Mouse (Mus musculus) CH12.LX (cell line): ENCODE measurements around the gene Dop1a. TPM values are rescaled to one million over a fixed set of nuclear protein-coding genes. Genes with fewer than 3 reads are reported as not detected.

Experiments used
- DNase-seq: peaks from one replicate; pipeline ENCODE4 v3.0.0-alpha.2; 2013; ENCODE audit errors: extremely low read depth
- H3K27ac ChIP-seq: 2 replicates; pipeline ENCODE4 v1.5.1; 2012; ENCODE audit warnings: low read depth, mild to moderate bottlenecking, control low read depth, moderate library complexity; ENCODE audit not compliant: insufficient read depth
- H3K27me3 ChIP-seq: replicated peaks from 2 replicates; pipeline ENCODE3; 2012; ENCODE audit warnings: inconsistent platforms
- H3K36me3 ChIP-seq, 2 experiments: replicated peaks in 1 of 2; 2 replicates each; pipeline versions ENCODE3 to v1.6.1; 2012; ENCODE audit warnings: inconsistent platforms in 1 of 2, low read length in 1 of 2, mild to moderate bottlenecking in 1 of 2, mixed read lengths in 1 of 2, moderate library complexity in 1 of 2; ENCODE audit not compliant: control insufficient read depth in 1 of 2, insufficient read depth in 1 of 2
- H3K4me1 ChIP-seq, 2 experiments: 2 replicates each; pipeline ENCODE4 v1.6.1; 2012; ENCODE audit warnings: inconsistent platforms in 1 of 2, moderate library complexity in 1 of 2; ENCODE audit not compliant: insufficient read depth in 2 of 2, control insufficient read depth in 1 of 2
- H3K4me2 ChIP-seq: 2 replicates; pipeline ENCODE4 v1.6.1; 2012; ENCODE audit warnings: low read depth, mild to moderate bottlenecking, control low read depth; ENCODE audit not compliant: poor library complexity, insufficient read depth, severe bottlenecking
- H3K4me3 ChIP-seq, 3 experiments: fragments of 150-350 bp in 1 of 3; sonication (generic) in 1 of 3; replicated peaks in 1 of 3; 2 replicates each; pipeline versions ENCODE3 to v1.5.1; 2011 to 2012; ENCODE audit warnings: low read depth in 2 of 3, low read length in 2 of 3, mild to moderate bottlenecking in 2 of 3, moderate library complexity in 2 of 3, control low read depth in 1 of 3, improper control_type of control experiment in 1 of 3, inconsistent platforms in 1 of 3, mixed read lengths in 1 of 3; ENCODE audit not compliant: poor library complexity in 1 of 3
- H3K79me2 ChIP-seq: replicated peaks from 2 replicates; pipeline ENCODE4 v1.6.1; 2012; ENCODE audit warnings: mild to moderate bottlenecking, moderate library complexity; ENCODE audit not compliant: control insufficient read depth, poor library complexity, insufficient read depth, severe bottlenecking; ENCODE audit errors: extremely low read depth
- H3K9ac ChIP-seq: 2 replicates; pipeline ENCODE4 v1.6.1; 2012; ENCODE audit warnings: low read depth, mild to moderate bottlenecking, control low read depth, moderate library complexity; ENCODE audit not compliant: insufficient read depth
- H3K9me3 ChIP-seq: replicated peaks from 2 replicates; pipeline ENCODE3; 2012; ENCODE audit warnings: low read length, inconsistent platforms, mixed read lengths
- BHLHE40 ChIP-seq: IDR thresholded peaks from 2 replicates; pipeline ENCODE4 v1.6.1; 2011; ENCODE audit warnings: mild to moderate bottlenecking, low read depth, low read length, improper control_type of control experiment
- ETS1 ChIP-seq: conservative IDR thresholded peaks from 2 replicates; pipeline ENCODE4 v1.6.1; 2012; ENCODE audit warnings: low read depth, mild to moderate bottlenecking, inconsistent platforms, low read length, improper control_type of control experiment, moderate library complexity
- JUND ChIP-seq: conservative IDR thresholded peaks from 2 replicates; pipeline ENCODE4 v1.6.1; 2011; ENCODE audit warnings: low read depth, low read length, improper control_type of control experiment
- KAT2A ChIP-seq: IDR thresholded peaks from 2 replicates; pipeline ENCODE4 v1.6.1; 2012; ENCODE audit warnings: low read length, improper control_type of control experiment, inconsistent platforms; ENCODE audit not compliant: insufficient replicate concordance
- MAX ChIP-seq: IDR thresholded peaks from 2 replicates; pipeline ENCODE4 v1.6.1; 2011; ENCODE audit warnings: low read length, improper control_type of control experiment
- MAZ ChIP-seq: IDR thresholded peaks from 2 replicates; pipeline ENCODE4 v1.6.1; 2012; ENCODE audit warnings: low read depth, mild to moderate bottlenecking, inconsistent platforms, low read length, improper control_type of control experiment, moderate library complexity
- MEF2A ChIP-seq: IDR thresholded peaks from 2 replicates; pipeline ENCODE4 v1.6.1; 2014; ENCODE audit warnings: low read depth, mild to moderate bottlenecking, inconsistent platforms, low read length, improper control_type of control experiment, borderline replicate concordance
- MXI1 ChIP-seq: IDR thresholded peaks from 2 replicates; pipeline ENCODE4 v1.6.1; 2011; ENCODE audit warnings: mild to moderate bottlenecking, low read depth, low read length, improper control_type of control experiment
- MYC ChIP-seq: IDR thresholded peaks from 2 replicates; pipeline ENCODE4 v1.6.1; 2011; ENCODE audit warnings: low read depth, mild to moderate bottlenecking, improper control_type of control experiment, low read length
- NELFE ChIP-seq: IDR thresholded peaks from 2 replicates; pipeline ENCODE4 v1.6.1; 2011; ENCODE audit warnings: low read depth, low read length, improper control_type of control experiment
- NRF1 ChIP-seq: IDR thresholded peaks from 2 replicates; pipeline ENCODE4 v1.6.1; 2014; ENCODE audit warnings: low read depth, mild to moderate bottlenecking, inconsistent platforms, low read length, improper control_type of control experiment, moderate library complexity
- PAX5 ChIP-seq: IDR thresholded peaks from 2 replicates; pipeline ENCODE4 v1.6.1; 2012; ENCODE audit warnings: low read length, inconsistent platforms, mixed read lengths
- RAD21 ChIP-seq: IDR thresholded peaks from 2 replicates; pipeline ENCODE4 v1.6.1; 2011; ENCODE audit warnings: low read depth, mild to moderate bottlenecking, low read length, improper control_type of control experiment, moderate library complexity
- RCOR1 ChIP-seq: conservative IDR thresholded peaks from 2 replicates; pipeline ENCODE4 v1.6.1; 2012; ENCODE audit warnings: low read depth, mild to moderate bottlenecking, inconsistent platforms, low read length, improper control_type of control experiment
- SIN3A ChIP-seq: IDR thresholded peaks from 2 replicates; pipeline ENCODE4 v1.6.1; 2012; ENCODE audit warnings: low read length, improper control_type of control experiment, inconsistent platforms
- USF1 ChIP-seq: IDR thresholded peaks from 2 replicates; pipeline ENCODE4 v1.6.1; 2014; ENCODE audit warnings: low read depth, mild to moderate bottlenecking, inconsistent platforms, low read length, improper control_type of control experiment
- ZC3H11A ChIP-seq: IDR thresholded peaks from 2 replicates; pipeline ENCODE4 v1.6.1; 2012; ENCODE audit warnings: low read depth, mild to moderate bottlenecking, inconsistent platforms, low read length, improper control_type of control experiment
- ZKSCAN1 ChIP-seq: IDR thresholded peaks from 2 replicates; pipeline ENCODE4 v1.6.1; 2012; ENCODE audit warnings: low read depth, inconsistent platforms, low read length, improper control_type of control experiment, borderline replicate concordance
- ZMIZ1 ChIP-seq: IDR thresholded peaks from 2 replicates; pipeline ENCODE4 v1.6.1; 2012; ENCODE audit warnings: low read depth, mild to moderate bottlenecking, inconsistent platforms, low read length, improper control_type of control experiment
- dilution Hi-C: fragments of 300-500 bp; cut with MboI; formaldehyde crosslinking; loops from 2 replicates; pipeline ENCODE4 v1.14.3; 2020; ENCODE audit warnings: low sequenced_read_pairs; ENCODE audit not compliant: extremely low pct_unique_long_range_greater_than_20kb, extremely low pct_ligation_motif_present
- in situ Hi-C: fragments of 300-500 bp; cut with MboI; formaldehyde crosslinking; loops from 3 replicates; pipeline ENCODE4 v1.14.3; 2019; ENCODE audit warnings: low sequenced_read_pairs, low pct_ligation_motif_present, low pct_unique_long_range_greater_than_20kb, mixed read lengths
- polyA plus RNA-seq: library from polyadenylated mRNA; unstranded; fragments of >175 nt; gene quantifications from 2 replicates; pipeline ENCODE4 v1.2.1, GENCODE M21; 2012; ENCODE audit warnings: low read depth; ENCODE audit not compliant: insufficient read length
- total RNA-seq, 2 experiments: library from RNA; depleted of rRNA; stranded (reverse); fragments of 300-350 nt in 1 of 2; fragments of >200 nt in 1 of 2; gene quantifications; 2 replicates each; pipeline ENCODE4 v1.2.3; 2012 to 2014

Gene Dop1a
- total and polyA plus RNA-seq, 3 experiments, result 15.0 to 19.0 (median 16.1) TPM

DNA sequence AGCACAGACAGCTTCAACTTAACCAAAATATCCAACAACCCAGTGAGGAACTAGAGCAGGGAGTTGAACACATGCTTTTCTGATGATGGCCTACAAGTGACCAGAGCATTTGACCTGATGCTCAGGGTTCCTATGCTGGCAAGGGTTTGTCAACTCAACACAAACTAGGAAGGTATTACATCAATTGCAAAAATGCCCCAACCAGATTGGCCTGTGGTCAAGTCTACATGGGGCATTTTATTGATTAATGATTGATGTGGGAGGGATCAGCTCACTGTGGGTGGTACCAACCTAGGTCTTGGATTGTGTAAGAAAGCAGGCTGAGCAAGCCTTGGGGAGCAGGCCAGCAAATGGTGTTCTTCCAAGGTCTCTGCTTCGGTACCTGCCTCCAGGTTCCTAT, 49.0 kb upstream of the Dop1a start:
- no peaks in the 10 kb centered on the region for H3K9me3 ChIP-seq
- dilution Hi-C loops (no loop called here), in situ Hi-C loops (no loop called here)
- H3K27ac ChIP-seq, result no peak overlapping the region
- H3K9ac ChIP-seq, result no peak overlapping the region
- no peaks in the 10 kb centered on the region for H3K27me3 ChIP-seq
- H3K36me3 ChIP-seq, result no peaks in the 10 kb centered on the region
- no peak overlapping the region for H3K4me2 ChIP-seq
- no peak overlapping the region for H3K4me3 ChIP-seq
- DNase-seq, result no peak
- no peak for TF ChIP-seq BHLHE40
- TF ChIP-seq RCOR1, result no peak
- TF ChIP-seq MEF2A, result no peak
- no peak for TF ChIP-seq USF1
- TF ChIP-seq MYC, result no peak
- no peak for TF ChIP-seq MAX
- TF ChIP-seq ZMIZ1, result no peak
- TF ChIP-seq MAZ, result no peak
- no peak for TF ChIP-seq SIN3A
- no peak for TF ChIP-seq RAD21
- no peak for TF ChIP-seq MXI1
- no peak for TF ChIP-seq KAT2A
- no peak for TF ChIP-seq NRF1
- no peak for TF ChIP-seq ZC3H11A
- H3K4me1 ChIP-seq, result no peaks in the 10 kb centered on the region
- H3K79me2 ChIP-seq, result no peaks in the 10 kb centered on the region

- peak; percentile 11 for DNase-seq
- H3K4me3 ChIP-seq, result no peak overlapping the region
- H3K79me2 ChIP-seq, result no peaks in the 10 kb centered on the region
- no peak for TF ChIP-seq NELFE
- TF ChIP-seq JUND, result no peak
- no peak for TF ChIP-seq PAX5
- no peak for TF ChIP-seq ETS1
- no peak for TF ChIP-seq MAZ
- TF ChIP-seq ZKSCAN1, result no peak
- H3K27ac ChIP-seq, result no peak overlapping the region
- no peaks in the 10 kb centered on the region for H3K36me3 ChIP-seq
- in situ Hi-C loops (no loop called here), dilution Hi-C loops (no loop called here)
- H3K9ac ChIP-seq, result no peak overlapping the region
- no peak overlapping the region for H3K4me2 ChIP-seq
- H3K4me1 ChIP-seq, result no peaks in the 10 kb centered on the region
- H3K27me3 ChIP-seq, result no peaks in the 10 kb centered on the region
- no peaks in the 10 kb centered on the region for H3K9me3 ChIP-seq
Measured at GRCm38 (mm10) chr9:86419366-86419765, 47.6 kb upstream of the Dop1a start.
